Mouse (Mus musculus) Patski (cell line): ENCODE data around the gene Dlg1. TPM values are rescaled to one million over a fixed set of nuclear protein-coding genes. Genes with fewer than 3 reads are reported as not detected.

Source experiments
- ATAC-seq: fragments of 100-300 bp; one replicate; pipeline ENCODE4 v1.8.0; 2021
- CTCF ChIA-PET: fragments of 350-600 bp; sonication (Branson Sonifier 250); formaldehyde crosslinking; loops from one replicate; lab custom pipeline; 2022; ENCODE audit warnings: inconsistent platforms; lab: Charles Lee
- POLR2A ChIA-PET: fragments of 350-600 bp; sonication (Branson Sonifier 250); formaldehyde crosslinking; loops from one replicate; lab custom pipeline; 2022; ENCODE audit warnings: antibody characterized with exemption, inconsistent platforms; lab: Charles Lee
- DNase-seq: peaks from one replicate; pipeline ENCODE4 v3.0.0-alpha.2; 2011; ENCODE audit warnings: low read depth, low spot score
- H3K27me3 ChIP-seq: fragments of 371-371 bp; one replicate; pipeline ENCODE4 v1.5.1; 2021
- CTCF ChIP-seq: fragments of 100-300 bp; IDR thresholded peaks from one replicate; pipeline ENCODE4 v1.5.1; 2021
- in situ Hi-C: fragments of 300-500 bp; cut with MboI; formaldehyde crosslinking; loops from 3 replicates; pipeline ENCODE4 v1.11.1; 2018; ENCODE audit warnings: low pct_unique_long_range_greater_than_20kb, mixed read lengths
- polyA plus RNA-seq: library from polyadenylated mRNA; unstranded; gene quantifications from one replicate; pipeline ENCODE4 v1.2.3, GENCODE M21; 2021

The Dlg1 gene
- polyA plus RNA-seq, 1 experiment from 2014 or later: 116 TPM

- CTCF ChIA-PET: no interaction called here
Observed at GRCm38 (mm10) chr16:31873721-31874120, 210.5 kb downstream of the Dlg1 start.

DNA sequence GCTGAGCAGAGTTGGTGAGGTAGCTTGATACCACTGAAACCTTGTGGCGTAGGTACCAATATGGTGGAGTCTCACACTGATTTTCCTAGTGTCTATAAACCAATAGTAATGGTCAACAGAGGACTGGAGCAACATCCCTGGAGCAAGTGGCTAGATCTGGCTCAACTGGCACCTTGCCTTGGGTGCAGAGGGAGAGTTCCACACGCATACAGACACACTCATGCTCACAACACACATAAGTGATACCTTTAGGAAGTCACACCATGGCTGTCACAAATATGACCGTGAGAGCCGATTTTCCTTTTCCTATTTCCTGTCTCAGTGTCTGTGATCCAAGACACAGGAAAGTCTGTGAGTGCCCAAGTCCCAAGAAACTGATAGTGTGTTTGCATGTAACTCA, 212.1 kb downstream of the Dlg1 start:
- no peak for TF ChIP-seq CTCF
- in situ Hi-C loops: loop anchor here (5.0 kb wide), 1 partner anchor 42 kb away; no protein-coding TSS in a partner anchor
- ATAC-seq (no peak), DNase-seq (no peak)
- POLR2A ChIA-PET: no interaction called here
- no peaks in the 10 kb centered on the region for H3K27me3 ChIP-seq
- CTCF ChIA-PET: interaction anchor here (1.5 to 2.9 kb wide), 4 partner anchors 12 to 57 kb away, joined by 3 to 17 read pairs (median 4); no protein-coding TSS in a partner anchor

More at GRCm38 (mm10) chr16:31873721-31874120, 210.5 kb downstream of the Dlg1 start:
- DNase-seq (no peak), ATAC-seq (no peak)
- TF ChIP-seq CTCF: no peak
- H3K27me3 ChIP-seq: no peaks in the 10 kb centered on the region
- in situ Hi-C loops: no loop called here
- POLR2A ChIA-PET: no interaction called here

- DNase-seq: no peak
- H3K27me3 ChIP-seq: no peaks in the 10 kb centered on the region
- ChIA-PET CTCF (interaction anchor here (1.5 to 2.9 kb wide), 5 partner anchors 13 to 56 kb away, joined by 3 to 17 read pairs (median 4); no protein-coding TSS in a partner anchor), POLR2A (no interaction called here)
- TF ChIP-seq CTCF: no peak
- in situ Hi-C loops: loop anchor here (5.0 kb wide), 1 partner anchor 41 kb away; no protein-coding TSS in a partner anchor
- ATAC-seq: no peak
Observed at GRCm38 (mm10) chr16:31876386-31876785, 213.1 kb downstream of the Dlg1 start.

DNA sequence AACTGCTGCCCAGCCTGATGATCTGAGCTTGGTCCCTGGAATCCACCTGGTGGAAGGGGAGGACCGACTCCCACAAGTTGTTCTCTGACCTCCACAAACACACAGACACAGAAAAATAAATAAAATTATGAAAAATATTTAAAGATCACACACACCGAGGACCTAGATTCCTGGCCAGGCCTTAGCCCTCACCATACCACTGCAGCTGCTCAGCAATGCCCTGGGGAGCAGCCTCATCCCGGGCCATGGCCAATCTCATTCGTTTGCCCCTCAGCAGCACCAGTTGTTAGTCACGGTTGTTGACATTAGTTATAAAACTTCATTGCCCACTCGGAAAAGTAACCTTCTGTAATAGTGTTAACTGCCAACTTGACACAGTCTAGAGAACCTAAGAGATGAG, 214.8 kb downstream of the Dlg1 start:
- ChIA-PET CTCF (interaction anchor here (1.2 to 2.6 kb wide), 4 partner anchors 13 to 31 kb away, joined by 3 to 11 read pairs (median 6); no protein-coding TSS in a partner anchor), POLR2A (no interaction called here)
- no peak for TF ChIP-seq CTCF
- DNase-seq: no peak
- H3K27me3 ChIP-seq: no peaks in the 10 kb centered on the region
- in situ Hi-C loops: loop anchor here (5.0 kb wide), 1 partner anchor 39 kb away; no protein-coding TSS in a partner anchor
- ATAC-seq: no peak

GRCm38 (mm10) chr16:31878573-31879257, 215.5 kb downstream of the Dlg1 start, which contains the start of gene Meltf:
TSS of gene Meltf (plus strand) at chr16:31878810.
- DNase-seq: no peak
- ChIA-PET POLR2A (no interaction called here), CTCF (interaction anchor here (1.1 to 2.6 kb wide), 6 partner anchors 10 to 40 kb away, joined by 3 to 11 read pairs (median 5); no protein-coding TSS in a partner anchor)
- TF ChIP-seq CTCF: no peak
- H3K27me3 ChIP-seq: no peaks in the 10 kb centered on the region
- in situ Hi-C loops: loop anchor here (5.0 kb wide), 1 partner anchor 39 kb away; no protein-coding TSS in a partner anchor
- peak; percentile 72 for ATAC-seq

GRCm38 (mm10) chr16:31880146-31880840, 217.1 kb downstream of the Dlg1 start:
- ATAC-seq: no peak
- POLR2A ChIA-PET: no interaction called here
- no peaks in the 10 kb centered on the region for H3K27me3 ChIP-seq

DNA sequence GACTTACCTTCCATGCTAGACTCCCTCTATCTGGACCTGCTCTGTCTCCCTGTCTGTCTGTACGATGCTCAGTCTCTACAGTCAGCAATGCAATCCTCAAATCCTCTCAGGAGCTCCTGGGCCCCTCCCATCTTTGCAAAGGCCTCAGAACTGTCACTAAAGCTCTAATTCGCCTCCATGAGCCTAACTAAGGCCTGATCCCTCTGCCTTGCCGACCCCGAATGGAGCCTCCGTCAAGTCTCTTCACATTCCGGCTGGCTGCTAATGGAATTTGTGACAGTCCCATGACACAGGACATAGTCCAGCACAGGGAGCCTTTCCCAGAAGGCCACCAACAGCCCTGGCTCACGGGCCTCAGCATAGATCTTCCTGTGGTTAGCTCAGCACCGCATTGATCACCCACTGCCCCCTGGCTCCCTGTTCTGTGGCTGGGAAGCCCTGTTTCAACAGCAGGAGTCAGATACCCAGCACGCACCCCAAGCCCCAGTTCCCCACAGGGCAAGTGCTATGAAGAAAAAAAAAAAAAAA, 219.2 kb downstream of the Dlg1 start:
- no peak for DNase-seq
- in situ Hi-C loops: no loop called here
- ChIA-PET CTCF (interaction anchor here (0.7 to 1.6 kb wide), 3 partner anchors 10 to 17 kb away, joined by 3 to 4 read pairs (median 4); no protein-coding TSS in a partner anchor), POLR2A (no interaction called here)
- H3K27me3 ChIP-seq: no peaks in the 10 kb centered on the region
- no peak for ATAC-seq
- TF ChIP-seq CTCF: no peak

More at GRCm38 (mm10) chr16:31880146-31880840, 217.1 kb downstream of the Dlg1 start:
- peak; percentile 24 for DNase-seq
- CTCF ChIA-PET: interaction anchor here (1.1 to 1.8 kb wide), 3 partner anchors 12 to 40 kb away, joined by 3 to 6 read pairs (median 4); no protein-coding TSS in a partner anchor
- no peak for TF ChIP-seq CTCF
- in situ Hi-C loops: no loop called here

DNA sequence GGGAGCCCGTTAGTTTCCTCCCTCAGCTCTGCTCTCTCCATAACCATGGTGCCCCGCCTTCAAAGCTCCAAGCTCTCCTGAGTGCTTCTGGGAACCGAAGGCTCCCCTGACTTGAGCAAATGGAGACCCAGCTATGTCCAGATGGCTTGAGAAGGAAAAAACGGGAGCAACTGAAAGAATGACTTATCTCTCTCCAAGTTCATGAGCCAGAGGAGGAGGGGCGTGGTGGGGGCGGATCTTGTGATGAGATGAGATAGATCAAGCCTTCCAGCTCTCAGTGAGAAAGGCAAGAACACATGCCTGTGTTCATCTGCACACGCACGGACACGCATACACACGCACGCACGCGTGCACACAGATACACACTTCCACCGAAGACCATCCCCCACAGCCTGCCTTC, 220.1 kb downstream of the Dlg1 start:
- ChIA-PET POLR2A (no interaction called here), CTCF (interaction anchor here (1.1 kb wide), 1 partner anchor 12 kb away, joined by 4 read pairs; no protein-coding TSS in a partner anchor)
- DNase-seq (no peak), ATAC-seq (no peak)
- in situ Hi-C loops: no loop called here
- no peak for TF ChIP-seq CTCF
- H3K27me3 ChIP-seq: no peaks in the 10 kb centered on the region

DNA sequence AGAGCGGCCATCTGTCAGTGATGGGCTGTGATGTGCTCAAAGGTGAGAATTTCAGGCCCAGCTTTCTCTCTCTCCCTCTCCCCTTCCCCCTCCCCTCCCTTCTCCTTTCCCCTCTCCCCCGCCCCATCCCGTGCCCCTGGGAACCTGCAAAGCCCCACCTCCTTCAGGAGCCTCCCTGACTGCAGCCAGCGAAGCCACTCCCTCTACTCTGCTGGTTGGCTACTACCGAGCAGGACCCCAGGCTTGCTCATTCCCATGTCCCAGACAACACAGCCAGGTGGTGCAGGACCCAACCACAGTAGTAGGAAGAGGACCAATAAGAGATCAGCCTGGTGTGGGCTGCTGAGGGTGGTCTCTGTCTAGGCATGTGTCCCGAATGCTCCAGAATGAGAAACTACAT, 220.7 kb downstream of the Dlg1 start:
- in situ Hi-C loops: no loop called here
- ATAC-seq (no peak), DNase-seq (no peak)
- no peak for TF ChIP-seq CTCF
- POLR2A ChIA-PET: no interaction called here
- CTCF ChIA-PET: no interaction called here
- H3K27me3 ChIP-seq: no peaks in the 10 kb centered on the region

DNA sequence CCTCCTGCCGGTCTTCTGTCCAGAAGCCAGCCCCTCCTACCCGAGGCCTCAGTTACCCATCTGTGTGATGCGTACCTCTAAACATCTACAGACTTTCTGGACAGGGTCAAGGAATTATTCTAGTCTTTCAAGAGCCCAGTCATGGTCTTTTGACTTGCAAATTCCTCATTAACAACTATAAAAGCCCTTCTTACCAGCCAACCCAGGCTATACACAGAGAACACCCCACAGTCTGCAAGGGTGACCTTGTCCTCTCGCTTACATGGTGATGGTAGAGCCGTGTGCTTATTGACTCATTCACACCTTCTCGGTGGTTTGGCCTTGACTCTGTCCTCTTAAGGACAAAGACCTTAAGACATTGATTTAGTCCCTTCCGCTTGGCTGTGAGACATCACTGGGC, 227.7 kb downstream of the Dlg1 start:
- in situ Hi-C loops: no loop called here
- ChIA-PET POLR2A (no interaction called here), CTCF (interaction anchor here (2.1 kb wide), 1 partner anchor 14 kb away, joined by 7 read pairs; no protein-coding TSS in a partner anchor)
- no peaks in the 10 kb centered on the region for H3K27me3 ChIP-seq
- TF ChIP-seq CTCF: no peak
- DNase-seq: no peak
- no peak for ATAC-seq
